Mouse (Mus musculus) heart, postnatal 0 days (tissue): ENCODE measurements at regions not wholly inside any gene's neighbourhood (a gene's known extent, or its start where the extent isn't known, plus 50 kb on each side); places are given as distances from the start of the nearest gene placed in this dataset.

Experiments used
- CTCF ChIP-seq: IDR thresholded peaks from 2 replicates; pipeline ENCODE4 v1.5.1; 2016; ENCODE audit warnings: antibody characterized with exemption, control low read depth, low read depth
- EP300 ChIP-seq: IDR thresholded peaks from 2 replicates; pipeline ENCODE4 v1.6.1; 2016; ENCODE audit warnings: antibody characterized with exemption, low read depth

GRCm38 (mm10) chr2:48716206-48716605, 97.7 kb upstream of the Acvr2a start:
- TF ChIP-seq CTCF (no peak), EP300 (no peak)
